Mouse (Mus musculus) G1E (cell line): ENCODE results near the gene Cd40.

Source experiments
- CTCF ChIP-seq: IDR thresholded peaks from 2 replicates; pipeline ENCODE4 v1.5.1; 2012; ENCODE audit warnings: low read depth, low read length, inconsistent platforms, mixed read lengths
- GATA1 ChIP-seq: IDR thresholded peaks from 2 replicates; pipeline ENCODE4 v1.6.1; 2012; ENCODE audit warnings: borderline replicate concordance, low read length, inconsistent platforms, mixed read lengths
- GATA2 ChIP-seq: IDR thresholded peaks from 2 replicates; pipeline ENCODE4 v1.6.1; 2012; ENCODE audit warnings: low read depth, low read length, inconsistent platforms, borderline replicate concordance
- TAL1 ChIP-seq: conservative IDR thresholded peaks from 2 replicates; pipeline ENCODE4 v1.6.1; 2012; ENCODE audit warnings: low read depth, low read length, inconsistent platforms, mixed read lengths

GRCm38 (mm10) chr2:165037415-165037814 is 18.0 kb upstream of the Cd40 start:
- TF ChIP-seq CTCF (no peak), GATA2 (no peak), GATA1 (no peak), TAL1 (no peak)
